Mouse (Mus musculus): ENCODE results near the gene Bzw2. TPM values are rescaled to one million over a fixed set of nuclear protein-coding genes. Genes with fewer than 3 reads are reported as not detected.

Gene Bzw2
- polyA plus RNA-seq, 1 experiment = 13.0 TPM

DNA sequence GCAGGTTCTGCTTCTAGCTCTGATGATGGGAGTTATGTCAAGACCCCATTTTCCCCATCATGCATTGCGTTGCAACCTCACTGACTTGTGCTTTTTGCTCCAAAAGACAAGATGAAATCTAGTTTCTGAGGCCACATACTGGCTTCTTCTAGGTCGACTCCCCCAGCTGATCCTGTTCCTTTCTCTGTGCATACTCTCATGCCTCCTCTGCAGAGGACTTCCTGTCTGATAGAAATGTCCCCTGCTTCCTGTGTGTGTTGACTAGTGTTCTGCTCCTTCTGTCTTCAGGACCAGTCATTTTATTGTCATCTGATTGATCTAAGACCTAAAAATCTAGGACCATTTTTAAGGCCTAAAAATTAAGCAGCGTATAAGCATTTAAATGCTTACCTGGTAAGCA lies 22.5 kb downstream of the Bzw2 start:
- DNase-seq (ENCODE audit: low read depth) = no peak

GRCm38 (mm10) chr12:36134111-36134510 lies 23.8 kb downstream of the Bzw2 start:
- DNase-seq (ENCODE audit: low read depth) = no peak

DNA sequence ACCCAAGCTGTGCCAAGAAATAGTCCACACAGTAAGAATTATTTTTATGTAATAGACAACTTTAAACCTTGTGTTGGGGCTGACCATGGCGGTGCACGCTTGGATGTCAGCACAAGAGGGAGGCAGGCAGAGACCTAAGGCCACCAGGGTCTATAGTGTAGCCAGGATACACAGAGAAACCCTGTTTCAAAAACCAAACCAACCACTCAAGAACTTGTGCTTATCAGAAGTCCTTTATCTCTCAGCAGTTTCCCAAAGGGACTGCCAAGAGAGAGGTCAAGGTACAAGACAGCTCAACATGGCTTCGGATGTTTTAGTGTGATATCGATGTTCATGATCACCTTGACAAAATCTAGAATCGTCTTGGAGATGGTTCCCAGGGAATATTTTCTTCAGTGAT lies 24.3 kb downstream of the Bzw2 start:
- no peak for DNase-seq (ENCODE audit: low read depth)

- DNase-seq (ENCODE audit: low read depth) = no peak
Observed at GRCm38 (mm10) chr12:36132668-36133067, 25.2 kb downstream of the Bzw2 start.

DNA sequence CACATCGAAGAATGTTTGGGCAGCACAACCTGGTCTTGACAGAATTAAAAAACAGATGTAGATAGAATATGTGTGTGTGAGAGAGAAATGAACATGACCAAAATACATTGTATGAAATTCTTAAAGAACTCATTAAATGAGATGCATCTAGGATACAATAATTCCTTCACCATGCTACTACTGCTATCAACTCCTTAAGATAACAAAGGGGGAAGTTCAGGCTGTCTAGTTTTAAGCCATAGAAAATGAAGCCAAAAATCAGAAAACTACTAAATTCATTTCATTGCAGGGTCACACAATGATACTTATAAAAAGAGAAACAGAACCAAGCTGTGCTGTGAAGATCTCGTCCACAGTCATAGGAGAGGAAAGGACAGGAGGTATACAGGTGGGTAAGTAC lies 25.6 kb downstream of the Bzw2 start:
- DNase-seq (ENCODE audit: low read depth) = no peak

GRCm38 (mm10) chr12:36129826-36130225 lies 28.1 kb downstream of the Bzw2 start:
- no peak for DNase-seq (ENCODE audit: low read depth)

GRCm38 (mm10) chr12:36126049-36126448 lies 31.8 kb downstream of the Bzw2 start:
- DNase-seq (ENCODE audit: low read depth) = no peak

DNA sequence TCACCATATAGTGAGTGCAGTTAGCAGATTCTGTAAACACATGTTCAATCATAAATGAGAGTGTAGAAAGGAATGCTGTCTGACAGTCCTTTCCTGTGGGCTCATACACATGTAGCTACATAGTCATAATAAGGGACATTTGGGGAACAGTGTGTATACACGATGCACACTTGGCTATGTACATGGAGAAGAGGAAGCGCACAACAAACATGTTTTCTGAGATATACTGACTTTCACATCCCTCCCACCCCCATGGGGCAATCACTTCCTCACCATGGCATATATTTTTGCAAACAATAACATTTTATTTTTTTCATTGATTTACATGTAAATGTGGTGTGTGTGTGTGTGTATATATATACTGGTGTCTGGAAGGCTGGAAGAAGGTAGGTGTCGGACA lies 38.6 kb downstream of the Bzw2 start:
- DNase-seq (ENCODE audit: low read depth) = no peak

DNA sequence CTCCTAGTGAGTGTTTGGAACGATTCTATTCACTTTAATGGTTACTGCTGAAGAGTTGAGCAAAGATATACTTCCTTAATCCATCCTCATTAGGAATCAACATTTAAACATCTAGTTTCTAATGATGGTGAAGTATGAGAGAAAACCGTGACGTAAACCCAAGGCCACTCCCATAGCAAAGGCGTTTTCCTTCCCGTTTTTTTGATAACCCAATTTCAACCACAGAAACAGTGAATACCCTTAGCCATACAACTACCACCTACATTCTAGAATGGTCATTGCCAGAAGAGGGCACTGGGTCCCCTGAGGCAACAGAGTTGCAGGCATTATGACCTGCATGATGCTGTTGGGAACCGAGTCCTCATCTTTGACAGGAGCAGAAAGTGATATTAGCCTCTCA lies 40.7 kb downstream of the Bzw2 start:
- DNase-seq (ENCODE audit: low read depth) = no peak

- DNase-seq (ENCODE audit: low read depth) = no peak
Observed at GRCm38 (mm10) chr12:36112081-36112480, 45.8 kb downstream of the Bzw2 start.

DNA sequence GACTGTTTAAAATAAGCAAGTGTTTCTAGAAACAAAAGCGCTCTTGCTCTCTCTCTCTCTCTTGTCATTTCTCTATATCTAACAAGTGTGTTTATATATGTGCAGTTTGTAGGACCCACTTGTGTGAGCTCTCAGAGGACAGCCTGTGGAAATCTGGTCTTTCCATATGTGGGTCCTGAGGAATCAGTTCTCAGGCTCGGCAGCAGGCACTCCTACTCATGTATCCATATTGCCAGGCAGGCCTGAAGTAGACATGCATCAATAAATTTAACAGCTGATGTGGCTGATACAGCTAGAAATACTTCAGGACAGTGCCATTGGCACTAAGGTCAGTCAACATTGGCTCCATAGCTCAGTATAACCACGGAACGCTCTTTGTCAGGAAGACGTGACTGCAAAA lies 46.8 kb downstream of the Bzw2 start:
- DNase-seq (ENCODE audit: low read depth) = no peak

- no peak for DNase-seq (ENCODE audit: low read depth)
Observed at GRCm38 (mm10) chr12:36110457-36110856, 47.4 kb downstream of the Bzw2 start.

DNA sequence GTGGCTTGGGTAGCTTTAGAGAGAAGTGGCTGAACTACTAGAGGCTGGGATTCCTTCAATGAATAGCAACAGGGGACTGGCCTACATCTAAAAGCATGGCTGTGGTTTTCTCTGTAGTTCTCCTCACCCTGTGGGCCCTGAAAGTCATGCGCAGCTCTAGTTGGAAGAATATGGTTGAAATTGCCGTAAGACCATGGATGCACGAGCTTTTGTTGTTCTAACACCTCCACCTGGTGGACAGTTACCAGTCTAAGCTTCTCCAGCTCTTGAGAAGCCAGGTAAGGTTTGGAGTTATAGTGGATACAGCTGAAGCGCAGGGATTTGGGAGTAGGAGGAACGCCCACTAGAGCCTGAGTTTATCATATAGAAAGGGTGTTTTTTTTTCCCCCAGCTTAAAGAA lies 49.4 kb downstream of the Bzw2 start:
- DNase-seq (ENCODE audit: low read depth) = no peak

GRCm38 (mm10) chr12:36103592-36103910 lies 54.3 kb downstream of the Bzw2 start:
- DNase-seq (ENCODE audit: low read depth) = no peak

- DNase-seq (ENCODE audit: low read depth) = no peak
Observed at GRCm38 (mm10) chr12:36102733-36103591, 54.9 kb downstream of the Bzw2 start.

DNA sequence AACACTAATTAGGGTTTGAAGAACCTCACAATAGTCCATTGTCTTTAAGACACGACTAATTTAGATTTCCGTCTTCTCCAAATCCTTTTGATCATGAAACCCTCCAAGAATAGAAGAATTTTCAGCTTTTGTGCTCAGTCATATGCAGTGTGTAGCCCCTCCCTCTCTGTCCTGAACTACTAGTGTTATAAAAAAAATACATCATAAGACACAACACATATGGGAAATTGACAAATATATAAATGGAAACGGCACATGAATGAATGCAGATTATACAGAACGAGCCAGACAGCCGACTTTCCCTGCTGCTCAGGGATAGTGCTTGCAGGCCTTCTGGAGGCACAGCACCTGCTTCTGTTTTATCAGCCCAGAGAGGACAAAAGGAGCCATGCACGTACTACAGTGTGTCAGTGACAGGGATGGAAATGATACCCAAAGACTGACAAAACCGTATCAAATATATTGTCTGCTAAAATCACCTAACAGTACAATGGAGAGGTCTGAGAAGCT lies 62.5 kb downstream of the Bzw2 start:
- DNase-seq (ENCODE audit: low read depth) = no peak

GRCm38 (mm10) chr12:36093081-36093670 lies 64.7 kb downstream of the Bzw2 start:
- no peak for DNase-seq (ENCODE audit: low read depth)

DNA sequence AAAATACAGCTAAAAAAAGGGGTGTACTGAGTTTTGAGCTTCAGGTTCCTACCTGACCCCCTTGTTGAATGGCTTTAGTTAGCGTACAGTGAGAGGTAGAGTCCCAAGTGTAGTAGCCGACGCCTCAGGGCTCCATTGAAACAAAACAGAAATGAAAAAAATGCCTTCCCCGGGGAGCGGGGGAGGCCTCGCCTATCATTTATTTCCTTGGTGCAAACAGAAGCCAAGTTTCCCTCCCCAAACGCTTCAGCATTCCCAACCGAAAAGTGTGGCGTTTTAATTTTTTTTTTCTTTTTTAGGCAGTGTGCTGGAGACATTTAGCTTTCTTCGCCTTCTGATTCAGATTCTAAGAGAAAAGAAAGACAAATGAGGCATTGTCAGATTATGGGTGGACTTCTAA lies 65.9 kb downstream of the Bzw2 start:
- no peak for DNase-seq (ENCODE audit: low read depth)

DNA sequence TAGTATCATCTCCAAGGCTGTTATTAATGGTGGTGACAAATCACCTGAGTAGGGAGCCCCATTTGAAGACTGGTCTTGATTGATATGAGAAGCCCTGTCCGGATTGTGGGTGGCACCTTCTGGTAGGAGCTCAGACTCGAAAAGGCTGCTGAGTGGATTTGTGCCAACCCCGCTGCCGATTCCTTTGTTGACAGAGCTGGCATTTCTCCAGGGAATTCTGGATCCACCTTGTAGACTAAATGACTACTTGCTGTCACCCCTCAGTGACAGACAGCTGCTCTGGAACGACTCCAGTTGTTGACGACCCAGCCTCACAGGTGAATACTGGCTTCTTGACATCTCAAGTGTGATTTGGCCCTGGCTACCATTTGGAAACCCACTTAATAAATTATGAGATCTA lies 68.7 kb downstream of the Bzw2 start:
- no peak for DNase-seq (ENCODE audit: low read depth)

DNA sequence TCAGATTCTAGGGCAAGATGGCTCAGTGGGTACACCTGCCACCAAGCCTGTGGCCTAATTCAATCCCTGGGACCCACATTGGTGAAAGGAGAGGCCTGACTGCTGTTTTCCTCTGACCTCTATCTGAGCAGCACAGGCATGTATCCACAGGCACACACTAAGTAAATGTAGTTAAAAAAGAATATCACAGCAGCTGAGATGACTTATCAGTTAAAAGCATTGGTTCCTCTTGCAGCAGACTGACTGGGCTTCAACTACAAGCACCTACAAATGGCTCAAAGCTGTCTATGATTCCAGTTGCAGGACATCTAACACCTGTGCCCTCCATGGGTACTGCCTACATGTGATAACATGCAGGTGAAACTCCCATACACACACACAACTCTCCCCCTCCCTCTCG lies 69.1 kb downstream of the Bzw2 start:
- no peak for DNase-seq (ENCODE audit: low read depth)

- no peak for DNase-seq (ENCODE audit: low read depth)
Observed at GRCm38 (mm10) chr12:36085380-36085779, 72.5 kb downstream of the Bzw2 start.

- DNase-seq (ENCODE audit: low read depth) = no peak
Observed at GRCm38 (mm10) chr12:36078101-36078899, 79.6 kb downstream of the Bzw2 start.

GRCm38 (mm10) chr12:36072860-36073259 lies 85.0 kb downstream of the Bzw2 start:
- DNase-seq (ENCODE audit: low read depth) = no peak
